Mouse (Mus musculus) kidney, embryonic 14.5 days (tissue): ENCODE measurements around the gene Mybpc3. TPM values are rescaled to one million over a fixed set of nuclear protein-coding genes. Genes with fewer than 3 reads are reported as not detected.
"Not testable (repeated sequence)": the region's sequence is repeated elsewhere in the genome, so short reads cannot be mapped to it uniquely, and the experiment has no call there.

ENCODE experiments used
- ATAC-seq: fragments of 200-750 bp; cut with Nextera tagmentation; 2 replicates; pipeline ENCODE4 v1.8.0; 2017; ENCODE audit warnings: moderate number of reproducible peaks, mild to moderate bottlenecking, moderate TSS enrichment, moderate library complexity; ENCODE audit not compliant: low FRiP score, low TSS enrichment
- H3K27ac ChIP-seq: fragments of 300-500 bp; sonication (generic); 2 replicates; pipeline ENCODE4 v1.5.1; 2014; ENCODE audit warnings: low read depth, mild to moderate bottlenecking, low read length, moderate library complexity, mixed read lengths
- H3K27me3 ChIP-seq: fragments of 300-500 bp; sonication (generic); 2 replicates; pipeline ENCODE4 v1.6.1; 2014; ENCODE audit warnings: mild to moderate bottlenecking, low read length; ENCODE audit not compliant: control insufficient read depth, insufficient read depth
- H3K36me3 ChIP-seq: fragments of 300-500 bp; sonication (generic); 2 replicates; pipeline ENCODE4 v1.6.1; 2014; ENCODE audit warnings: low read length, mixed read lengths; ENCODE audit not compliant: control insufficient read depth, insufficient read depth
- H3K4me1 ChIP-seq: fragments of 300-500 bp; sonication (generic); 2 replicates; pipeline ENCODE4 v1.6.1; 2014; ENCODE audit warnings: low read length, mixed read lengths; ENCODE audit not compliant: control insufficient read depth, insufficient read depth
- H3K4me2 ChIP-seq: fragments of 300-500 bp; sonication (generic); replicated peaks from 2 replicates; pipeline ENCODE4 v1.6.1; 2014; ENCODE audit warnings: low read depth, mild to moderate bottlenecking, low read length
- H3K4me3 ChIP-seq: fragments of 300-500 bp; sonication (generic); 2 replicates; pipeline ENCODE4 v1.5.1; 2014; ENCODE audit warnings: mild to moderate bottlenecking, low read length
- H3K9ac ChIP-seq: fragments of 300-500 bp; sonication (generic); 2 replicates; pipeline ENCODE4 v1.6.1; 2014; ENCODE audit warnings: low read depth, mild to moderate bottlenecking, low read length, moderate library complexity
- H3K9me3 ChIP-seq: fragments of 300-500 bp; sonication (generic); 2 replicates; pipeline ENCODE4 v1.6.1; 2016; ENCODE audit warnings: low read length; ENCODE audit not compliant: control insufficient read depth
- WGBS: fragments of 180-500 bp; shearing (Covaris S2); extraction: QIAGEN DNeasy Blood & Tissue Kit; methylation state at CpG from one replicate; pipeline ENCODE4 v1.1.7; 2014; 5-methylcytosine and 5-hydroxymethylcytosine counted together
- polyA plus RNA-seq: library from polyadenylated mRNA; unstranded; fragments of >200 nt; fragmentation: Nextera tagmentation; extraction: Ambion mirVana; gene quantifications from 2 replicates; pipeline ENCODE4 v1.2.1, GENCODE M21; 2014

Gene Mybpc3
- polyA plus RNA-seq, 1 experiment from 2014 or later, result not detected

DNA sequence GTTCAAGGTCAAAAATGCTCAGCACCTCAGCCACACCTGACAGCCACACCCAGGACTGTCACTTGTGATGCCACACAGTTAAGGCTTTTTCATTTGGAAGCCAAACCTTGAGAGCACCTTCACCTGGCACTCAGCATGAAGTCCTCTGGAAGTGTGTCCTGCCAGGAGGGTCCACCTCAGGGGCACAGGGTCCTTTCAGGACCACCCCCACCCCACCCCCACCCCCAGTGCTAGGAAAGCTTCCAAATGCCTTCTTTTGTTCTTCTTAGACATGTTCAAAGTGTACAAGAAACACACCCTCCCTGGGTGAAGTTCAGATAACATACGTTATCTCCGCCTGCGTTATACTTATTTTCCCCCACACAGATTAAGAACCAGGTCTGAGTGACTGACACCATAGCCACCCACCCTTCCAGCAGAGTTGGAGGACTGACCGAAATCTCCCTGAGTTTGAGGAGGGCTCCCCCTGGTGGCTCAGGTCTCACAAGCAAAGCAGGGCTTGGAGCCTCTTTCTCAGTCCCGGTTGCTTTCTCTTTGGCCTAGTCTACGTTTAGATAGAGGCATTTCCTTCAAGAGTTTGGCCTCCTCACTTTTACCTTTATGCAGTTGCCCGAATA, 16.7 kb upstream of the Mybpc3 start:
- no peak overlapping the region for H3K4me2 ChIP-seq
- H3K36me3 ChIP-seq, result no peaks in the 10 kb centered on the region
- no peak overlapping the region for H3K27ac ChIP-seq
- no peaks in the 10 kb centered on the region for H3K9me3 ChIP-seq
- WGBS, result 8% methylated on average over 7 of the region's 7 CpGs
- H3K4me1 ChIP-seq, result no peaks in the 10 kb centered on the region
- ATAC-seq, result peak; percentile 88
- H3K4me3 ChIP-seq, result no peak overlapping the region
- H3K9ac ChIP-seq, result no peak overlapping the region
- no peaks in the 10 kb centered on the region for H3K27me3 ChIP-seq

DNA sequence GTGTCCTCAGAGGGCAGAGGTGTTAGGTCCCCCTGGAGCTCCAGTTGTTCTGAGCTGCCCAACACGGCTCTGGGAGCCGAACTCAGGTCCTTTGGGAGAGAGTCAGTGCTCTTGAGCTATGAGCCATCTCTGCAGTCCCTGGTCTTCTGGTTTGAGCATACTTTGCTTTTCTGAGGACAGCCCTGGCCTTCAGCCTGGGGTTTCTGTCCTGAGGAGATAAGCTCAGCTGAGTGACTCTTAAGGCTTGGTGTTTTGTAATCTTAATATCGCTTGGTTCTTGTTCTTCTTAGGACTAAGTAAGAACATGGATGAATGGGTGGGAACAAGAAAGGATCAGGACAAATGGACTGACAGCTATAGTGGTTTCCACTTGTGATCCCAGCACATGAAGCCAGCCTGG, 9.8 kb upstream of the Mybpc3 start:
- no peaks in the 10 kb centered on the region for H3K9me3 ChIP-seq
- H3K27me3 ChIP-seq, result no peaks in the 10 kb centered on the region
- WGBS, result 93% methylated on average over 3 of the region's 3 CpGs

GRCm38 (mm10) chr2:91109241-91109640, 8.7 kb upstream of the Mybpc3 start:
- H3K9me3 ChIP-seq, result no peaks in the 10 kb centered on the region
- no peaks in the 10 kb centered on the region for H3K36me3 ChIP-seq
- H3K27me3 ChIP-seq, result no peaks in the 10 kb centered on the region
- H3K4me1 ChIP-seq, result no peaks in the 10 kb centered on the region
- no peak for ATAC-seq
- no peak overlapping the region for H3K27ac ChIP-seq
- H3K9ac ChIP-seq, result no peak overlapping the region
- H3K4me3 ChIP-seq, result no peak overlapping the region
- WGBS, result 90% methylated on average over 5 of the region's 5 CpGs
- no peak overlapping the region for H3K4me2 ChIP-seq

More for the DNA sequence above, 9.8 kb upstream of the Mybpc3 start:
- no peaks in the 10 kb centered on the region for H3K4me1 ChIP-seq
- no peak overlapping the region for H3K4me2 ChIP-seq
- ATAC-seq, result no peak
- no peak overlapping the region for H3K4me3 ChIP-seq
- no peak overlapping the region for H3K27ac ChIP-seq
- H3K36me3 ChIP-seq, result no peaks in the 10 kb centered on the region
- H3K9ac ChIP-seq, result no peak overlapping the region

DNA sequence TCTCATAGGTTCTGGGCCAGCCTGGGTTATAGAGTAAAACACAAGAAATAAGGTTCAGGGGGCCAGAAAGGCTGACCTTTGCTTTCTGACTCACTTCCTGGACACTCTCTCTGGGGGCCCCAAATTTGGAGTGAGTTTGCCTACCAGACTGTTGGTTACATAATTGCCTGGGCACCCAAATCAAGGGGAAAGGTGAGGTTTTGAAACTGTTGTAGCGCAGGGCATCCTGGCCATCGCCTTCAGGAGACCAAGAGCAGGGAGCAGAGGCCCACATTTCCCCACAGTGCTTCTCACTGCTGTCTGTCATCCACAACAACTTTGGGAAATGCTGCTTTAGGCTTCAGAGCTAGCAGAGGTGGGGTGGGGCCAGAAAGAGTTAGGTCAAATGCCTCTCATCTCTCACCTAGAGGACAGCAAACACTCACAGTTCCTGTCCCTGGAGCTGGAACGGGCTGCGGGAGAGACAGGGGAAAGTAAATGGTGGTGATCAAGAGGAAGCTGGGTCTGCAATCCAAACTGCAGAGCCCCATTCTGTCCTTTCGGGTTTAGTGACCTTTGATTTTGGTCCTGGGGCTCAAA, 8.0 kb upstream of the Mybpc3 start:
- Histone ChIP-seq H3K9ac (no peak overlapping the region), H3K4me2 (no peak overlapping the region), H3K27me3 (no peaks in the 10 kb centered on the region), H3K36me3 (no peaks in the 10 kb centered on the region), H3K4me3 (no peak overlapping the region), H3K27ac (no peak overlapping the region), H3K9me3 (no peaks in the 10 kb centered on the region), H3K4me1 (no peaks in the 10 kb centered on the region)
- ATAC-seq, result no peak
- WGBS, result 92% methylated on average over 5 of the region's 5 CpGs

GRCm38 (mm10) chr2:91110429-91110828, 7.5 kb upstream of the Mybpc3 start:
- no peak overlapping the region for H3K27ac ChIP-seq
- no peaks in the 10 kb centered on the region for H3K27me3 ChIP-seq
- no peaks in the 10 kb centered on the region for H3K9me3 ChIP-seq
- H3K36me3 ChIP-seq, result no peaks in the 10 kb centered on the region
- 70% methylated on average over 6 of the region's 6 CpGs for WGBS
- no peaks in the 10 kb centered on the region for H3K4me1 ChIP-seq
- no peak overlapping the region for H3K4me3 ChIP-seq
- no peak overlapping the region for H3K4me2 ChIP-seq
- no peak for ATAC-seq
- no peak overlapping the region for H3K9ac ChIP-seq

GRCm38 (mm10) chr2:91111832-91112231, 6.1 kb upstream of the Mybpc3 start:
- not testable (repeated sequence) for H3K9ac ChIP-seq, ATAC-seq, H3K9me3 ChIP-seq, H3K27ac ChIP-seq, H3K4me3 ChIP-seq, H3K4me1 ChIP-seq, H3K4me2 ChIP-seq, H3K36me3 ChIP-seq, H3K27me3 ChIP-seq
- 91% methylated on average over 3 of the region's 3 CpGs for WGBS

DNA sequence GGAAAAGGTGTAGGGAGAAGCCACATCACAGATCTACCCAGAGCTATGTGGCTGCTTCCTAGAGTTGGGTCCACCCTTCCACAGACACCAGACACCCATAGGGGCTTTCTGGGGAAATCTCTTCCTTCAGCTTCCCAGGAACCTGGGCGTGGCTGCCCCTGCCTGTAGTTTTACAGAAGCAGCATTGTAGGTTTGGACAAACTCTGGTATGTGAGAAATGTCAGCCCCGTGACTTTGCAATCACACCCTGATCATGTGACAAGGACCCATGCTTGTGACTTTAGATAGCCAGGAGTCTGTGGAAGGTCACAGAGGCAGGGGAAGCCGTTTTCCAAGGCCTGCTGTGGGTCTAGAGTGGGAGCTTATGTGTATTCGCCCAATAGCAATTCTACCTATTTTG, 5.5 kb upstream of the Mybpc3 start:
- H3K4me3 ChIP-seq, result no peak overlapping the region
- H3K27me3 ChIP-seq, result no peaks in the 10 kb centered on the region
- no peaks in the 10 kb centered on the region for H3K4me1 ChIP-seq
- no peak overlapping the region for H3K27ac ChIP-seq
- H3K4me2 ChIP-seq, result no peak overlapping the region
- H3K36me3 ChIP-seq, result no peaks in the 10 kb centered on the region
- no peak for ATAC-seq
- H3K9me3 ChIP-seq, result no peaks in the 10 kb centered on the region
- WGBS, result 56% methylated on average over 4 of the region's 4 CpGs
- H3K9ac ChIP-seq, result no peak overlapping the region

DNA sequence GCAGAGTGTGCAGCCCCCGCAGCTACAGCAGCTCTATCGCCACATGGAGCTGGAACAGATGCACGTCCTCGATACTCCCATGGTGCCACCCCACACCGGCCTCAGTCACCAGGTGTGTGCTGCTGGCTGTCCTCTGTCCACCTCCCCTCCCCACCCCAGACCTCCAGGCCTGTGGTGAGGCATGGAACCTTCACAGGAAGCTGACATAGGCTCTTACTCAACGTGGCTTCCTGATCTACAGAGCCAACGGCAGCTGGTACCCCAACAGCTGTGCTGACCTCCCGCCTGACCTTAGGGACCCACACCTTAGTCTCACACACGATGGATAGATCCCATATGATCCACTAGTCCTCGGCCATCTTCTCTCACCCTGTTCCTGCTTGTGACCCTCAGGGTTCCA, 4.6 kb upstream of the Mybpc3 start:
- H3K27ac ChIP-seq, result no peak overlapping the region
- 73% methylated on average over 10 of the region's 10 CpGs for WGBS
- no peak overlapping the region for H3K9ac ChIP-seq
- no peaks in the 10 kb centered on the region for H3K27me3 ChIP-seq
- no peak for ATAC-seq
- no peaks in the 10 kb centered on the region for H3K36me3 ChIP-seq
- no peak overlapping the region for H3K4me3 ChIP-seq
- H3K4me1 ChIP-seq, result no peaks in the 10 kb centered on the region
- H3K4me2 ChIP-seq, result no peak overlapping the region
- H3K9me3 ChIP-seq, result no peaks in the 10 kb centered on the region

GRCm38 (mm10) chr2:91113852-91114251, 4.1 kb upstream of the Mybpc3 start:
- H3K4me1 ChIP-seq, result no peaks in the 10 kb centered on the region
- no peak overlapping the region for H3K9ac ChIP-seq
- ATAC-seq, result no peak
- 75% methylated on average over 6 of the region's 6 CpGs for WGBS
- no peak overlapping the region for H3K27ac ChIP-seq
- H3K4me3 ChIP-seq, result no peak overlapping the region
- H3K9me3 ChIP-seq, result no peaks in the 10 kb centered on the region
- no peak overlapping the region for H3K4me2 ChIP-seq
- H3K27me3 ChIP-seq, result no peaks in the 10 kb centered on the region
- H3K36me3 ChIP-seq, result no peaks in the 10 kb centered on the region
